Mouse (Mus musculus): Measurements from ENCODE around the gene BC051142. TPM values are rescaled to one million over a fixed set of nuclear protein-coding genes. Genes with fewer than 3 reads are reported as not detected.
A peak's percentile ranks its signal among the peaks of the same experiment; 100 is the strongest.

BC051142 gene
- polyA plus RNA-seq (2012; ENCODE audit: insufficient read depth, insufficient read length, low replicate concordance, missing spikeins), result not detected in 2 replicates

GRCm38 (mm10) chr17:34398711-34399393 is at the start of gene BC051142:
BC051142 (plus strand) TSS chr17:34398820.
- H3K27ac ChIP-seq (ENCODE audit: insufficient read depth, low read depth, low read length), result peak within 1 kb of the TSS; percentile 96
- TF ChIP-seq CTCF (IDR thresholded peaks at IDR 0.05; ENCODE audit: insufficient read depth, low read depth, low read length), result peak; percentile 31; the same call in 1 of the 2 replicates
- TF ChIP-seq POLR2A (IDR thresholded peaks at IDR 0.05; ENCODE audit: insufficient read depth, low read depth, low read length), result peak; percentile 84
- H3K4me1 ChIP-seq (ENCODE audit: control insufficient read depth, insufficient read depth, low read length), result peaks cover 2% of the 10 kb centered on the region
- 21% methylated on average over 34 of the region's 34 CpGs for WGBS
- peak within 1 kb of the TSS; percentile 71 for H3K4me3 ChIP-seq (ENCODE audit: insufficient read depth, low read depth, low read length)

DNA sequence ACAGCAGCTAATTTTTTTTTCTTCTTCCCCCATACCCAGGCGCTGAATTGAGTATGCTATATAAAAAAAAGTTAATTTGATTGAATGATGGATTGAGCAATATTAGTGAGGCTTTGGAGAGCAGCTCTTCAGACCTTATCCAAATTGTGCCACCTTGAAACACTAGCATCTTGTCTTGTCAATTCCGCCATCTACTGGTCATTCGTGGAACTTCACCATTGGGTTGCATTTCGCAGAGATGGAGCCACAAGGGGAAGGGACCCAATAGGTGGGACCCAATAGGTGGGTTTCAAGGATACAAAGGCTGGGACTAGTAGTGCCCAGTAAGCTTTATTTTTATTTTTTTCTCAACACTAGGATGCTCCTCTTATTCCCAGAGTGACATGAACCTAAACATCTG is 49.2 kb upstream of the BC051142 start:
- 3% methylated on average over 4 of the region's 4 CpGs for WGBS
- H3K4me1 ChIP-seq (ENCODE audit: control insufficient read depth, insufficient read depth, low read length), result no peaks in the 10 kb centered on the region
- TF ChIP-seq POLR2A (IDR thresholded peaks at IDR 0.05; ENCODE audit: insufficient read depth, low read depth, low read length) (no peak), CTCF (IDR thresholded peaks at IDR 0.05; ENCODE audit: insufficient read depth, low read depth, low read length) (no peak)

GRCm38 (mm10) chr17:34354539-34354938 is 44.1 kb upstream of the BC051142 start, which contains the start of gene Btnl2:
Btnl2 (plus strand) TSS chr17:34354822.
- TF ChIP-seq CTCF (IDR thresholded peaks at IDR 0.05; ENCODE audit: insufficient read depth, low read depth, low read length) (no peak), POLR2A (IDR thresholded peaks at IDR 0.05; ENCODE audit: insufficient read depth, low read depth, low read length) (no peak)
- Histone ChIP-seq H3K27ac (ENCODE audit: insufficient read depth, low read depth, low read length) (no peak within 1 kb of the TSS), H3K4me3 (ENCODE audit: insufficient read depth, low read depth, low read length) (no peak within 1 kb of the TSS), H3K4me1 (ENCODE audit: control insufficient read depth, insufficient read depth, low read length) (no peaks in the 10 kb centered on the region)
- 89% methylated on average over 5 of the region's 5 CpGs for WGBS

More for the DNA sequence above, 49.2 kb upstream of the BC051142 start:
- Histone ChIP-seq H3K27ac (ENCODE audit: insufficient read depth, low read depth, low read length) (no peak overlapping the region), H3K4me3 (ENCODE audit: insufficient read depth, low read depth, low read length) (no peak overlapping the region)

- H3K4me1 ChIP-seq (ENCODE audit: control insufficient read depth, insufficient read depth, low read length), result no peaks in the 10 kb centered on the region
- H3K4me3 ChIP-seq (ENCODE audit: insufficient read depth, low read depth, low read length), result no peak overlapping the region
- no peak overlapping the region for H3K27ac ChIP-seq (ENCODE audit: insufficient read depth, low read depth, low read length)
- TF ChIP-seq POLR2A (IDR thresholded peaks at IDR 0.05; ENCODE audit: insufficient read depth, low read depth, low read length) (no peak), CTCF (IDR thresholded peaks at IDR 0.05; ENCODE audit: insufficient read depth, low read depth, low read length) (no peak)
- 90% methylated on average over 1 of the region's 1 CpGs for WGBS
Measured at GRCm38 (mm10) chr17:34354940-34355339, 43.7 kb upstream of the BC051142 start.

DNA sequence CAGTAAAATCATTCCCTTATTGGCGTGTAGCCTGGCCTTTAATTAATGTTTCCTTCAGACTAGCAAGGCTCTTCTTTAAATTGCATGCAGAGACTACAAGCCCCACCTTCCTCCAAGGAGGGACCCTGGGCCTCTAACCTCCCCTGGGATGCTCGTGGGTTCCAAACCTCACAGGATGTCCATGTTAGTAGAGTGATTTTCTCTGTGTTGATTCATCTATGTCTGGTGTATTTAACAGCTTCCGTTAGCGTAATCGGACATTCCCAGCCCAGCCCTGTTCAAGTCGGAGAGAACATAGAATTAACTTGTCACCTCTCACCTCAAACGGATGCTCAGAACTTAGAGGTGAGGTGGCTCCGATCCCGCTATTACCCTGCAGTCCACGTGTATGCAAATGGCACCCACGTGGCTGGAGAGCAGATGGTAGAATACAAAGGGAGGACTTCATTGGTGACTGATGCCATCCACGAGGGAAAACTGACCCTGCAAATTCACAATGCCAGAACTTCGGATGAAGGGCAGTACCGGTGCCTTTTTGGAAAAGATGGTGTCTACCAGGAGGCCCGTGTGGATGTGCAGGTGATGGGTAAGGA is 35.6 kb upstream of the BC051142 start:
- 76% methylated on average over 15 of the region's 15 CpGs for WGBS
- Histone ChIP-seq H3K4me1 (ENCODE audit: control insufficient read depth, insufficient read depth, low read length) (no peaks in the 10 kb centered on the region), H3K4me3 (ENCODE audit: insufficient read depth, low read depth, low read length) (no peak overlapping the region), H3K27ac (ENCODE audit: insufficient read depth, low read depth, low read length) (no peak overlapping the region)
- TF ChIP-seq CTCF (IDR thresholded peaks at IDR 0.05; ENCODE audit: insufficient read depth, low read depth, low read length) (no peak), POLR2A (IDR thresholded peaks at IDR 0.05; ENCODE audit: insufficient read depth, low read depth, low read length) (no peak)

DNA sequence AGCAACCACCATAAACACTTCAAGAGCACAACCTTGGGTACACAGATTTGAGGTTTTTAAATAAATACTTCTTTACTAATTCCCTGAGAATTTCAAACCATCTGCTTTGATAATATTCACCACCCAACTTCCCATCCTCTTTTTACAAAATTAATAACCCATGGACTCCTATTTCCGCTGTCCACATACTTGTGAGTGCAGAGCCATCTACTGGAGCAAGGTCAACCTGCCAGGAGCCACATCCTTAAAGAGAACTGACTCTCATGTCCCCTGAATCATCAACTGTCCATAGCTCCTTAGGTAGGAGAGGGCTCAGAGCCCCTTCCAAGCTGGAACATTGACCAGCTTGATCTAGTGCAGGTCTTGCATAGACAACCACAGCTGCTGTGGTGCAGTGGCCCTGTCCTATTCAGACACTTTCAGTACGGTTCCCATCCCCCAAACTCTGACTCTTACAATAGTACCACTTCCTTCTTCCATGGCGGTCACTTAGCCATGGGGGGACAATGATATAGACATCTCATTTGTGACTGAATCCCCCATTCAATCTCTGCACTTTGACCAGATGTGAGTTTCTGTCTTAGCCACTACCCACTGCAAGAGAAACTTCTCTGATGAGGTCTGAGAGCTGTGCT is 34.8 kb upstream of the BC051142 start:
- 85% methylated on average over 3 of the region's 3 CpGs for WGBS
- Histone ChIP-seq H3K27ac (ENCODE audit: insufficient read depth, low read depth, low read length) (no peak overlapping the region), H3K4me1 (ENCODE audit: control insufficient read depth, insufficient read depth, low read length) (no peaks in the 10 kb centered on the region), H3K4me3 (ENCODE audit: insufficient read depth, low read depth, low read length) (no peak overlapping the region)
- TF ChIP-seq CTCF (IDR thresholded peaks at IDR 0.05; ENCODE audit: insufficient read depth, low read depth, low read length), result no peak
- TF ChIP-seq POLR2A (IDR thresholded peaks at IDR 0.05; ENCODE audit: insufficient read depth, low read depth, low read length), result no peak

GRCm38 (mm10) chr17:34365031-34365430 is 33.6 kb upstream of the BC051142 start:
- 75% methylated on average over 10 of the region's 10 CpGs for WGBS
- Histone ChIP-seq H3K4me3 (ENCODE audit: insufficient read depth, low read depth, low read length) (no peak overlapping the region), H3K27ac (ENCODE audit: insufficient read depth, low read depth, low read length) (no peak overlapping the region), H3K4me1 (ENCODE audit: control insufficient read depth, insufficient read depth, low read length) (no peaks in the 10 kb centered on the region)
- no peak for TF ChIP-seq POLR2A (IDR thresholded peaks at IDR 0.05; ENCODE audit: insufficient read depth, low read depth, low read length)
- TF ChIP-seq CTCF (IDR thresholded peaks at IDR 0.05; ENCODE audit: insufficient read depth, low read depth, low read length), result no peak

DNA sequence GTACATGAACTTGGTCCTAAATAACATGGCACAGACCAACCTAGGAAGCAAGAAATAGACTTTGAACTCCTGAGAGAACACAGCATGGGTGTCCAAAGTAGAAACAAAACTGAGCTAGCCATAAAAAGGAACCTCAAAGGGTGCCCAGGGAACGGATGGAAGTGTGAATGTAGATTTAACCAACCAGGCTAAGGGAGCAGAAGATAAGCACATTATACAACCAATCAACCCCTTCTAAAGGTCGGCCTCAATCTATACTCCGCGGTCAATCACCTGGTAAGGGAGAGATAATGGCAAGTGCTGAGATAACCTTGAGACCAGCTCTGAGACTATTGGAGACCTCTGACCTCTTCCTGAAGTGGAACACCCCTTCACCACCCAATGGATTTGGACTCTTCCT is 28.1 kb upstream of the BC051142 start:
- 83% methylated on average over 4 of the region's 4 CpGs for WGBS
- Histone ChIP-seq H3K4me3 (ENCODE audit: insufficient read depth, low read depth, low read length) (no peak overlapping the region), H3K27ac (ENCODE audit: insufficient read depth, low read depth, low read length) (no peak overlapping the region), H3K4me1 (ENCODE audit: control insufficient read depth, insufficient read depth, low read length) (no peaks in the 10 kb centered on the region)
- no peak for TF ChIP-seq CTCF (IDR thresholded peaks at IDR 0.05; ENCODE audit: insufficient read depth, low read depth, low read length)
- TF ChIP-seq POLR2A (IDR thresholded peaks at IDR 0.05; ENCODE audit: insufficient read depth, low read depth, low read length), result no peak

Measured in olfactory bulb, adult 2 months (tissue).